Mouse (Mus musculus): Measurements from ENCODE around the gene Bcl2l13. TPM values are rescaled to one million over a fixed set of nuclear protein-coding genes. Genes with fewer than 3 reads are reported as not detected.

The Bcl2l13 gene
- total and polyA plus RNA-seq, 3 experiments, result 24.6 to 46.6 (median 25.5) TPM

DNA sequence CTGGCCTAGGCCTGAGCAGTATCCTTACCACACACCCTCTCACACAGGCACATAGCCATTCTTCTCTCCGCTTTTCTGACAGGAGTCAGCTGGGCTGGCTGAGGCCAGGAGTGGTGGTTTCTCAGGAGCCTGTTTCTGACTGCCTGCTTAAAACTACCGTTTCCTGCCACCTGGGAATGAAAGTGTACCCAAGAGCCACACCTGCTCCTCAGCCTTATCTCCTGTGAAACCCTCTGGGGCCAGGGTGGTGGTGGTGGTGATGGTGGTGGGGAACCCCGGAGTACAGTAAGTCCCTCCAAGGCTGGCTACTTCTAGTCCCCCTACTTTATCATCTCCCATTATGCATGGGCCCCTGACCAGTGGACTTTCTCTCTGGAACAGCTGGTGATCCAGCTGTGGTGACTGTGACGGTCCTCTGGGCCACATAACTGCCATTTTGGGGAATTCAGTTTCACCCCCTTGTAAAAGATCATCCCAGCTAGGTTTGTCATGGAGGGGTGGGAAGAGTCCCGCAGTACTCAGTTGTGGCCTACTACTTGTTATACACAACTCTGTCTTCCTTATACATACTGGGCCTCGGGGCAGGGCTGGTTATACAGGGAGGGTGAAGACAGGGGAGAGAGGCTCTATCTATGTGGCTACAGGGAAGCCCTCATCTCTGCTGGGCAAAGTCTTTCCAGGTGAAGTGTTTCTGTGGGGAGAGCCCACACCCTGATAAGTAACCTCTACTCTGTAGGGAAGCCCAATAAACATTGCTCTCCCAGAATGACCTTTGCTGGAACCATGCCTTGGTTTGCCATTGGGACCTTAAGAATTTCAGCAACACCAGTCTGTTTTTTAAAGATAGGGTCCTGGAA lies 94.7 kb downstream of the Bcl2l13 start (continued):
- no peak for TF ChIP-seq MAZ (IDR thresholded peaks at IDR 0.05; ENCODE audit: low read depth, low read length)
- TF ChIP-seq MYC (IDR thresholded peaks at IDR 0.05; ENCODE audit: low read depth, low read length), result peak; percentile 40; the same call in 1 of the 2 replicates

DNA sequence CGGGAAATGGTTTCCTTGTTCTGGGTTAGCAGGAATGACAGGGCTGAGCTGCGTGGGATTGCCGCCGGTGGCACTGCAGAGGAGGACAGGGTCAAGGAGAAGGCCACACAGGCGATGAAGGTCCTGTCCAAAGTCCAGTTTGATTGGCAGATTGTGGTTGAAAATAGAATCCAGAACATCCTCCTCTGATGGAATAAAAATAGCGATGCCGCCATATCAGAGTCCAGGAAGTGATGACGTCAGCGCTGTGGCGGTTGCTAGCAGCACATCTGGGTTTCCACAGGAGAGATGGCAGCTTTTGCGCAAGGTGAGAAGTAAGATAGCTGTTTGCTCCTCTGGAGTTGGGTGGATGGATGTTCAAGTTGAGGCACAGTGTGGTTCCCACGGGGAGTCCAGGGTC lies 96.6 kb downstream of the Bcl2l13 start:
- H3K4me3 ChIP-seq (replicated peaks in 1 of 3; ENCODE audit: low read depth in 2 of 3, low read length in 2 of 3, poor library complexity in 1 of 3), result peak overlapping the region in 2 of 3 experiments; percentile 7 to 43
- H3K4me2 ChIP-seq (ENCODE audit: insufficient read depth, low read depth, poor library complexity, severe bottlenecking), result peak overlapping the region; percentile 17
- peaks cover 0 to 22% of the 10 kb centered on the region in 2 experiments for H3K36me3 ChIP-seq (replicated peaks in 1 of 2; ENCODE audit: control insufficient read depth in 1 of 2, insufficient read depth in 1 of 2, low read length in 1 of 2)
- no peaks in the 10 kb centered on the region for H3K27me3 ChIP-seq (replicated peaks)
- no peaks in the 10 kb centered on the region for H3K9me3 ChIP-seq (replicated peaks; ENCODE audit: low read length)
- H3K79me2 ChIP-seq (replicated peaks; ENCODE audit: control insufficient read depth, extremely low read depth, insufficient read depth, poor library complexity, severe bottlenecking), result no peaks in the 10 kb centered on the region
- dilution Hi-C loops (cut with MboI; ENCODE audit: extremely low pct_ligation_motif_present, extremely low pct_unique_long_range_greater_than_20kb, low sequenced_read_pairs), result no loop called here
- H3K27ac ChIP-seq (ENCODE audit: insufficient read depth, low read depth), result peak overlapping the region; percentile 52
- H3K9ac ChIP-seq (ENCODE audit: insufficient read depth, low read depth), result peak overlapping the region; percentile 24; the same call in 1 of the 2 replicates
- no peak for DNase-seq (ENCODE audit: extremely low read depth)
- in situ Hi-C loops (cut with MboI; ENCODE audit: low pct_ligation_motif_present, low pct_unique_long_range_greater_than_20kb, low sequenced_read_pairs), result no loop called here
- TF ChIP-seq NELFE (IDR thresholded peaks at IDR 0.05; ENCODE audit: low read depth, low read length), result no peak
- TF ChIP-seq MAFK (IDR thresholded peaks at IDR 0.05; ENCODE audit: insufficient replicate concordance, low read length), result peak; percentile 34; the same call in 1 of the 2 replicates
- TF ChIP-seq TCF12 (IDR thresholded peaks at IDR 0.05; ENCODE audit: low read depth, low read length), result peak; percentile 55; the same call in 1 of the 2 replicates
- TF ChIP-seq GABPA (IDR thresholded peaks at IDR 0.05; ENCODE audit: insufficient replicate concordance, low read depth, low read length), result no peak
- peak; percentile 72; the same call in 1 of the 2 replicates for TF ChIP-seq JUN (IDR thresholded peaks at IDR 0.05; ENCODE audit: insufficient read depth, low read depth, low read length)
- no peak for TF ChIP-seq NRF1 (IDR thresholded peaks at IDR 0.05; ENCODE audit: low read depth, low read length)
- peak; percentile 83; the same call in 1 of the 2 replicates for TF ChIP-seq JUND (conservative IDR thresholded peaks at IDR 0.05; ENCODE audit: low read depth, low read length)
- TF ChIP-seq HCFC1 (IDR thresholded peaks at IDR 0.05; ENCODE audit: low read depth, low read length), result no peak; the same call in 1 of the 2 replicates
- TF ChIP-seq RCOR1 (conservative IDR thresholded peaks at IDR 0.05; ENCODE audit: low read depth, low read length), result no peak
- TF ChIP-seq CHD1 (IDR thresholded peaks at IDR 0.05; ENCODE audit: low read depth, low read length), result 0 out of 2 replicates have a peak, but pooled peaks have one; percentile 65
- TF ChIP-seq KAT2A (IDR thresholded peaks at IDR 0.05; ENCODE audit: insufficient replicate concordance, low read length), result 0 out of 2 replicates have a peak, but pooled peaks have one; percentile 30
- no peak for TF ChIP-seq RAD21 (IDR thresholded peaks at IDR 0.05; ENCODE audit: low read depth, low read length)
- peak; percentile 54 for TF ChIP-seq EP300 (IDR thresholded peaks at IDR 0.05; ENCODE audit: low read length)
- TF ChIP-seq ETS1 (conservative IDR thresholded peaks at IDR 0.05; ENCODE audit: low read depth, low read length), result peak; percentile 42
- TF ChIP-seq MEF2A (IDR thresholded peaks at IDR 0.05; ENCODE audit: borderline replicate concordance, low read depth, low read length), result peak; percentile 74; the same call in 1 of the 2 replicates
- TF ChIP-seq MYC (IDR thresholded peaks at IDR 0.05; ENCODE audit: low read depth, low read length), result 0 out of 2 replicates have a peak, but pooled peaks have one; percentile 46
- peak; percentile 81 for TF ChIP-seq ELF1 (IDR thresholded peaks at IDR 0.05; ENCODE audit: low read depth, low read length)
- TF ChIP-seq ZMIZ1 (IDR thresholded peaks at IDR 0.05; ENCODE audit: low read depth, low read length), result peak; percentile 21; the same call in 1 of the 2 replicates
- peaks cover 71 to 98% of the 10 kb centered on the region in 2 experiments for H3K4me1 ChIP-seq (ENCODE audit: control insufficient read depth in 1 of 2, insufficient read depth in 2 of 2)
